Mouse (Mus musculus): Measurements from ENCODE around the gene Ube3b. TPM values are rescaled to one million over a fixed set of nuclear protein-coding genes. Genes with fewer than 3 reads are reported as not detected.

Ube3b gene
- polyA plus RNA-seq, 1 experiment from 2014 or later = 59.5 TPM

Small RNA genes lying within 50 kb of the gene (microRNA-seq; reads per million reads assigned to microRNA genes)
- gene Mir7027 = 0.88 reads per million

Other genes with a start within 250 kb of the Ube3b start
- 4.8 and 5.8 TPM in 2 replicates for gene Acacb, start 234.1 kb upstream of the Ube3b start, polyA plus RNA-seq (2016; fragmentation: Nextera tagmentation; extraction: Ambion mirVana)
- not detected in 2 replicates for gene Foxn4, start 106.8 kb upstream of the Ube3b start, polyA plus RNA-seq (2016; fragmentation: Nextera tagmentation; extraction: Ambion mirVana)
- 1.1 and 1.2 TPM in 2 replicates for gene Myo1h, start 91.4 kb upstream of the Ube3b start, polyA plus RNA-seq (2016; fragmentation: Nextera tagmentation; extraction: Ambion mirVana)
- 99.9 and 103 TPM in 2 replicates for gene Kctd10, start 99 bp upstream of the Ube3b start, polyA plus RNA-seq (2016; fragmentation: Nextera tagmentation; extraction: Ambion mirVana)
- gene Mmab, start 63.5 kb downstream of the Ube3b start, polyA plus RNA-seq (2016; fragmentation: Nextera tagmentation; extraction: Ambion mirVana) = 29.3 and 34.7 TPM in 2 replicates
- gene Mvk, start 63.7 kb downstream of the Ube3b start, polyA plus RNA-seq (2016; fragmentation: Nextera tagmentation; extraction: Ambion mirVana) = 50.6 and 55.2 TPM in 2 replicates
- 1.4 and 1.9 TPM in 2 replicates for gene Fam222a, start 187.4 kb downstream of the Ube3b start, polyA plus RNA-seq (2016; fragmentation: Nextera tagmentation; extraction: Ambion mirVana)

Measured in limb, embryonic 10.5 days (tissue).